ENCODE assay signal across 8 mouse cellular contexts in genomic region chr5:90500714-90501113, GRCm38 (mm10). TPM values are rescaled to one million over a fixed set of nuclear protein-coding genes. Genes with fewer than 3 reads are reported as not detected.
DNase-seq lines count a peak whose midpoint lies in the region; ATAC-seq and TF ChIP-seq lines count a peak whose summit lies in the region.
"Had no signal": no experiment of that assay in that cellular context is flagged by ENCODE, and none has a peak within 500 bp of the region (broad histone marks: within the 10 kb centered on the region; RNA-seq: fewer than 3 reads in every experiment).

No protein-coding gene starts in this region.

- no peak overlapping the region for H3K27ac ChIP-seq in hindbrain, postnatal 0 days
- no peak overlapping the region for H3K27ac ChIP-seq in midbrain, embryonic 12.5 days (replicated peaks)
- H3K27ac ChIP-seq in small intestine, adult 2 months (ENCODE audit: insufficient read depth, low read depth, low read length), result no peak overlapping the region

- H3K27me3 ChIP-seq in hindbrain, postnatal 0 days (ENCODE audit: insufficient read depth, low read length), result no peaks in the 10 kb centered on the region
- no peaks in the 10 kb centered on the region for H3K27me3 ChIP-seq in midbrain, embryonic 12.5 days
- no peaks in the 10 kb centered on the region for H3K27me3 ChIP-seq in small intestine, adult 2 months (ENCODE audit: control insufficient read depth, insufficient read depth, low read length)

- peak; percentile 71 for ATAC-seq in hindbrain, postnatal 0 days
- peak; percentile 79 for ATAC-seq in midbrain, embryonic 12.5 days (ENCODE audit: low FRiP score, low read depth)

- H3K36me3 ChIP-seq in hindbrain, postnatal 0 days (ENCODE audit: insufficient read depth, low read length), result no peaks in the 10 kb centered on the region
- no peaks in the 10 kb centered on the region for H3K36me3 ChIP-seq in midbrain, embryonic 12.5 days
- no peaks in the 10 kb centered on the region for H3K36me3 ChIP-seq in small intestine, adult 2 months (ENCODE audit: control insufficient read depth, insufficient read depth, low read length)

- no peak for TF ChIP-seq POLR2A in small intestine, adult 2 months (IDR thresholded peaks at IDR 0.05; ENCODE audit: low read depth, low read length)

- no peak overlapping the region for H3K4me3 ChIP-seq in hindbrain, postnatal 0 days (ENCODE audit: low read length)
- H3K4me3 ChIP-seq in midbrain, embryonic 12.5 days, result no peak overlapping the region
- no peak overlapping the region for H3K4me3 ChIP-seq in small intestine, adult 2 months (ENCODE audit: low read depth, low read length)
- H3K4me3 ChIP-seq: megakaryocyte, embryonic 14.5 days had no signal

- H3K9me3 ChIP-seq in hindbrain, postnatal 0 days (ENCODE audit: low read length), result no peaks in the 10 kb centered on the region
- no peaks in the 10 kb centered on the region for H3K9me3 ChIP-seq in midbrain, embryonic 12.5 days

- peak; percentile 74 for DNase-seq in R1 (ENCODE audit: low read depth, low spot score)
- peak; percentile 23 for DNase-seq in cerebellum, adult 11-12 months
- DNase-seq in forelimb bud, embryonic 11.5 days (ENCODE audit: low read depth, low spot score), result peak; percentile 79
- DNase-seq in hindbrain, postnatal 0 days (ENCODE audit: low spot score), result peak; percentile 81
- peak; percentile 60 to 88 for DNase-seq in layer of hippocampus, postnatal 25 days (ENCODE audit: extremely low spot score in 1 of 2, low spot score in 1 of 2)

- no peaks in the 10 kb centered on the region for H3K4me1 ChIP-seq in hindbrain, postnatal 0 days (ENCODE audit: insufficient read depth, low read length)
- H3K4me1 ChIP-seq in midbrain, embryonic 12.5 days, result no peaks in the 10 kb centered on the region
- no peaks in the 10 kb centered on the region for H3K4me1 ChIP-seq in small intestine, adult 2 months (ENCODE audit: control insufficient read depth, insufficient read depth, insufficient read length, low read length)

- no peak overlapping the region for H3K4me2 ChIP-seq in hindbrain, postnatal 0 days (ENCODE audit: low read depth, low read length)
- H3K4me2 ChIP-seq in midbrain, embryonic 12.5 days (replicated peaks), result no peak overlapping the region

- no peak overlapping the region for H3K9ac ChIP-seq in hindbrain, postnatal 0 days (replicated peaks; ENCODE audit: low read length)
- H3K9ac ChIP-seq in midbrain, embryonic 12.5 days (replicated peaks), result no peak overlapping the region

- WGBS in hindbrain, postnatal 0 days, result 6% methylated on average over 6 of the region's 6 CpGs
- 2% methylated on average over 6 of the region's 6 CpGs for WGBS in midbrain, embryonic 12.5 days
- WGBS in small intestine, adult 2 months, result 5% methylated on average over 6 of the region's 6 CpGs

- peak; percentile 88 for TF ChIP-seq CTCF in hindbrain, postnatal 0 days (IDR thresholded peaks at IDR 0.05; ENCODE audit: low read depth)
- peak; percentile 88; the same call in 1 of the 2 replicates for TF ChIP-seq CTCF in small intestine, adult 2 months (IDR thresholded peaks at IDR 0.05; ENCODE audit: extremely low read depth, insufficient read length, insufficient replicate concordance, low read depth, low read length)

RNA-seq across cellular contexts. Expression of gene Afp, which starts 10.2 kb away (rescaled TPM):
- total RNA-seq in hindbrain, postnatal 0 days (2014; rRNA removed), result 0.99 TPM in 1 of 2 replicates, not detected in the other
- polyA plus RNA-seq in hindbrain, postnatal 0 days (2015; fragmentation: Nextera tagmentation; extraction: Ambion mirVana), result 1.2 and 1.8 TPM in 2 replicates
- not detected for total RNA-seq in layer of hippocampus, postnatal 25 days (2021)
- 0.11 and 15.1 TPM in 2 replicates for polyA plus RNA-seq in midbrain, embryonic 12.5 days (2016; fragmentation: Nextera tagmentation; extraction: Ambion mirVana)
- 2.0 and 4.6 TPM in 2 replicates for polyA plus RNA-seq in small intestine, adult 2 months (2012; rRNA removed)

RNA-seq across cellular contexts. Expression of gene Afm, which starts 18.0 kb away (rescaled TPM):
- total RNA-seq in hindbrain, postnatal 0 days (2014; rRNA removed), result not detected in 2 replicates
- not detected in 2 replicates for polyA plus RNA-seq in hindbrain, postnatal 0 days (2015; fragmentation: Nextera tagmentation; extraction: Ambion mirVana)
- not detected for total RNA-seq in layer of hippocampus, postnatal 25 days (2021)
- polyA plus RNA-seq in midbrain, embryonic 12.5 days (2016; fragmentation: Nextera tagmentation; extraction: Ambion mirVana), result not detected in 2 replicates
- polyA plus RNA-seq in small intestine, adult 2 months (2012; rRNA removed), result 0.05 TPM in 1 of 2 replicates, not detected in the other

RNA-seq across cellular contexts. Expression of gene Alb, which starts 40.0 kb away (rescaled TPM):
- total RNA-seq in hindbrain, postnatal 0 days (2014; rRNA removed), result 0.21 TPM in 1 of 2 replicates, not detected in the other
- polyA plus RNA-seq in hindbrain, postnatal 0 days (2015; fragmentation: Nextera tagmentation; extraction: Ambion mirVana), result not detected in 2 replicates
- not detected for total RNA-seq in layer of hippocampus, postnatal 25 days (2021)
- polyA plus RNA-seq in midbrain, embryonic 12.5 days (2016; fragmentation: Nextera tagmentation; extraction: Ambion mirVana), result not detected in 2 replicates
- polyA plus RNA-seq in small intestine, adult 2 months (2012; rRNA removed), result 0.30 TPM in 1 of 2 replicates, not detected in the other

Comparison
In these comparisons a context has a peak if more than half of its experiments do, and no peak if none do; other contexts are left out.
1. DNase-seq: peak in every context shown above with its lines; median percentile 81 in hindbrain, postnatal 0 days; 79 in forelimb bud, embryonic 11.5 days; 74 in R1; 74 in layer of hippocampus, postnatal 25 days; 23 in cerebellum, adult 11-12 months.